Mouse (Mus musculus) embryonic facial prominence, embryonic 13.5 days (tissue): ENCODE measurements around the gene Cemip. TPM values are rescaled to one million over a fixed set of nuclear protein-coding genes. Genes with fewer than 3 reads are reported as not detected.

Experiments used
- ATAC-seq: fragments of 200-750 bp; cut with Nextera tagmentation; 2 replicates; pipeline ENCODE4 v1.8.0; 2017; ENCODE audit warnings: low read depth; ENCODE audit not compliant: insufficient number of reproducible peaks, insufficient read depth, low FRiP score, low TSS enrichment
- H3K27ac ChIP-seq: fragments of 300-500 bp; sonication (generic); 2 replicates; pipeline ENCODE4 v1.5.1; 2015; ENCODE audit warnings: moderate library complexity, mild to moderate bottlenecking, inconsistent platforms
- H3K27me3 ChIP-seq: fragments of 300-500 bp; sonication (generic); 2 replicates; pipeline ENCODE4 v1.6.1; 2015; ENCODE audit warnings: mild to moderate bottlenecking, inconsistent platforms
- H3K36me3 ChIP-seq: fragments of 300-500 bp; sonication (generic); 2 replicates; pipeline ENCODE4 v1.6.1; 2015; ENCODE audit warnings: mild to moderate bottlenecking, inconsistent platforms
- H3K4me1 ChIP-seq: fragments of 300-500 bp; sonication (generic); 2 replicates; pipeline ENCODE4 v1.6.1; 2015; ENCODE audit warnings: inconsistent platforms
- H3K4me2 ChIP-seq: fragments of 300-500 bp; sonication (generic); 2 replicates; pipeline ENCODE4 v1.6.1; 2015; ENCODE audit warnings: moderate library complexity, mild to moderate bottlenecking, inconsistent platforms
- H3K4me3 ChIP-seq: fragments of 300-500 bp; sonication (generic); 2 replicates; pipeline ENCODE4 v1.5.1; 2015; ENCODE audit warnings: mild to moderate bottlenecking, inconsistent platforms
- H3K9ac ChIP-seq: fragments of 300-500 bp; sonication (generic); 2 replicates; pipeline ENCODE4 v1.6.1; 2015; ENCODE audit warnings: mild to moderate bottlenecking, inconsistent platforms
- H3K9me3 ChIP-seq: fragments of 300-500 bp; sonication (generic); 2 replicates; pipeline ENCODE4 v1.6.1; 2016; ENCODE audit warnings: inconsistent platforms
- WGBS: fragments of 180-500 bp; shearing (Covaris S2); methylation state at CpG from one replicate; pipeline ENCODE4 v1.1.7; 2015; ENCODE audit warnings: mixed read lengths; 5-methylcytosine and 5-hydroxymethylcytosine counted together
- polyA plus RNA-seq: library from polyadenylated mRNA; unstranded; fragments of >200 nt; fragmentation: Nextera tagmentation; extraction: Ambion mirVana; gene quantifications from 2 replicates; pipeline ENCODE4 v1.2.1, GENCODE M21; 2015

Cemip gene
- polyA plus RNA-seq, 1 experiment from 2014 or later = 0.25 TPM

DNA sequence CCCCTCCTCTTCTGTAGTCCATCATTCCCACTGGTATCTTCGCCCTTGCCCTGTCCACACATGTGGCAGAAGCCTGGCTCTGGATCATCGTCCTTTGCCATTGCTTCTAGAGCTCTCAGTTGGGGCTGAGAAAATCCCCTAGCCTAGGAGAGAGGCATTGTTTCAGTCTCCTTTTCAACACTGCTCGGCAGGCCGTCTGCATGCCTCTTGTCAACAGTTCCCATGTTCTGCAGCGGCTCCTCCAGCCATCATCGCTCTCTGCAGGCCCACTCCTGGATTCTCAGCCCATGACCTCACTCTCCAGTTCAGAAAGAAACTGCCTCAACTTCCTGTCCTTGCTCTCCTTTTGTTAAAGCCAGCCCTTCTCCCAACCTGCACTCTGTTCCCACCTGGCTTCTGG lies 136.6 kb downstream of the Cemip start:
- no peaks in the 10 kb centered on the region for H3K36me3 ChIP-seq
- H3K4me3 ChIP-seq = no peak overlapping the region
- H3K27me3 ChIP-seq = no peaks in the 10 kb centered on the region
- 79% methylated on average over 6 of the region's 6 CpGs for WGBS
- H3K4me2 ChIP-seq = no peak overlapping the region
- no peak for ATAC-seq
- 0 out of 2 replicates have a peak, but pooled peaks cover 5% of the 10 kb centered on the region for H3K4me1 ChIP-seq
- no peak overlapping the region for H3K27ac ChIP-seq
- H3K9me3 ChIP-seq = no peaks in the 10 kb centered on the region
- no peak overlapping the region for H3K9ac ChIP-seq

DNA sequence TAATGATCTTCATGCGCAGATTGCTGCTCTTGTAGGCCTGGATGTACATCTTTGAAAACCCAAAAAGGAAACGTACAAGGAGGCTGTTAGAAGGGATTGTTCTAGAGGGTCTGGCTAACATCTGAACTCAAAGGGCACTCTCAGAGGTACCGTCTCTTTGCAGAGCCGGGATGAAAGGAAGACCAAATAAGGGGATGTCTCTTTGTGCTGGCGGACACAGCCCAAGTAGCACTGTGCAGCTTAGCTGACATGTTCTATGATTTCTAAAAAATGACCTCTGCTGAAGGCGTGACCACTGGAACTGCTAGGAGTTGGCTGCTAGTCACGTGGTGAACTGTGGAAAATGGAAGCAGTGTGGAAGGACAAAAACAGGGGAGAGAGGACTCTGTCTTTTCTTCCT lies 137.6 kb downstream of the Cemip start:
- no peak for ATAC-seq
- no peak overlapping the region for H3K27ac ChIP-seq
- H3K27me3 ChIP-seq = no peaks in the 10 kb centered on the region
- H3K4me3 ChIP-seq = no peak overlapping the region
- H3K4me2 ChIP-seq = no peak overlapping the region
- WGBS = 78% methylated on average over 7 of the region's 7 CpGs
- H3K4me1 ChIP-seq = 0 out of 2 replicates have a peak, but pooled peaks cover 5% of the 10 kb centered on the region
- H3K9ac ChIP-seq = no peak overlapping the region
- H3K9me3 ChIP-seq = no peaks in the 10 kb centered on the region
- H3K36me3 ChIP-seq = no peaks in the 10 kb centered on the region

DNA sequence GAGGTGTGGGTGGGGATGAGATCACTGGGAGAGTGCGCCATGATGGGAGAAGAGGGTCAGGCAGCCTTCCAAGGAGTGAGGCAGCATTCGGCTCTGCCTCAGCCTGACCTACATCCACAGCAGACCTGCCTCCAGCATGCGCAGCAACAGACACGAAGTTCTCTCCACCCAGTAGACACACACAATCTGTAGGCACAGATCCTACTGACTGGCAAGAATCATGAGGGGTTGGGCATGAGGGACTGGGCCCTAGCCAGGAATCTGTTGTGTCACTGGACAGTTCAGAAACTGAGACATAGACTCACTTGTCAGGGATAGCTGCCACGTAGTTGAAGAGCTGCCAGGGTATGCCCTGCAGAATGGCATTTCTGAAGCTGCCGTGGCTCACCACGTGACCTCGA lies 144.6 kb downstream of the Cemip start:
- no peaks in the 10 kb centered on the region for H3K27me3 ChIP-seq
- H3K36me3 ChIP-seq = no peaks in the 10 kb centered on the region
- no peaks in the 10 kb centered on the region for H3K4me1 ChIP-seq
- H3K9ac ChIP-seq = no peak overlapping the region
- no peaks in the 10 kb centered on the region for H3K9me3 ChIP-seq
- no peak for ATAC-seq
- no peak overlapping the region for H3K4me3 ChIP-seq
- 89% methylated on average over 8 of the region's 8 CpGs for WGBS
- H3K27ac ChIP-seq = no peak overlapping the region
- no peak overlapping the region for H3K4me2 ChIP-seq

DNA sequence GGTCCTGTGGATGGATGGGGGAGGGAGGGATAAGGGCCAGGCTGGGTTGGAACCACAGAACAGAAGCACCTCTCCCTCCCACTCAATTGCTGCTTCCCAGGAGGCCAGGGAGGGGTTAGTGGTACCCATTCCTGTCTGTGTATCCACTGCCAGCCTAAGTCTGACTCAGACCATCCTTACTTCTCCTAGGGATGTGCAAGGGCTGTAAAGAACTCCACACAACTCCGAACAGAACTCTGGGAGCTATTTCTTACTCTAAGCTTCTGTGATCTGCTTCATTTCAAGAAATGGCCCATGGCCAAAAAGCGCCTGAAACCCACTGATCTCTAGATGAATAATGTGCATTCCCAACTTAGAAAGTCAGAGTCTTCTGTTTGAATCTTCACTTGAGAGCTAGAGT lies 146.2 kb downstream of the Cemip start:
- H3K9me3 ChIP-seq = no peaks in the 10 kb centered on the region
- H3K4me1 ChIP-seq = no peaks in the 10 kb centered on the region
- no peaks in the 10 kb centered on the region for H3K36me3 ChIP-seq
- 75% methylated on average over 2 of the region's 2 CpGs for WGBS
- no peak overlapping the region for H3K4me3 ChIP-seq
- no peak overlapping the region for H3K9ac ChIP-seq
- H3K27ac ChIP-seq = no peak overlapping the region
- H3K27me3 ChIP-seq = no peaks in the 10 kb centered on the region
- no peak overlapping the region for H3K4me2 ChIP-seq
- no peak for ATAC-seq

DNA sequence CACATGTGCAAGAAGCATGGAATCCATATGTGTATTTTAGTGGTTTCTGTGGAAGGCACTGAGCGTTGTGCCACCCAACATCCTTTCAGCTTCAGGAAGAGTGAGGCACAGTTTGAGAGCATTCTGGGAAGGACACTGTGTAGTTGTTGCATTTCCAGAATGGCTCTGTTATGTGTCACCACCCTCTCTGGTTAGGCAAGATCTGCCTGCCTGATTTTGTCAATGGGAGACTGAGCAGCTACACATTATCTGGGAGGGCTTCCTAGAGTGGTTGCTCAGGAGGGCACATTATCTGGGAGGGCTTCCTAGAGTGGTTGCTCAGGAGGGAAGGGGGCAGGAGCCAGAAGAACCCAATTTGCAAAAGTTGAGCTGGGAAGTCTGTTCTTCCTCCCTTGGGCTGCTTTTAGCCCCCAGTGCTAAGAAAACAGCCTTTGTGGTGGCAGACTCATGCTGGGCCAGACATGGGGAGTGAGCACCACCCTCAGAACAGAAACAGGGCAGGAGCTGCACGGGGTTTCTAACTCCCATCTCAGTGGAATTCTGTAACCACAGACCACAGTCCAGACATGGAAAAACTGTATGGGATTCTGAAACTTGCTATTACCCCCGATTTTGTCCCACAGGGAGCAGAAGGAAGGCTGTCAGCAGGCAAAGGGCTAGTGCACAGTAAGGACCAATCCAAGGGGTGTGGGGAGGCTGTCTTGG lies 147.1 kb downstream of the Cemip start:
- 49% methylated on average over 3 of the region's 3 CpGs for WGBS
- Histone ChIP-seq H3K27me3 (no peaks in the 10 kb centered on the region), H3K27ac (no peak overlapping the region), H3K4me3 (no peak overlapping the region), H3K4me1 (no peaks in the 10 kb centered on the region), H3K4me2 (no peak overlapping the region), H3K9ac (no peak overlapping the region), H3K36me3 (no peaks in the 10 kb centered on the region), H3K9me3 (no peaks in the 10 kb centered on the region)
- ATAC-seq = no peak

DNA sequence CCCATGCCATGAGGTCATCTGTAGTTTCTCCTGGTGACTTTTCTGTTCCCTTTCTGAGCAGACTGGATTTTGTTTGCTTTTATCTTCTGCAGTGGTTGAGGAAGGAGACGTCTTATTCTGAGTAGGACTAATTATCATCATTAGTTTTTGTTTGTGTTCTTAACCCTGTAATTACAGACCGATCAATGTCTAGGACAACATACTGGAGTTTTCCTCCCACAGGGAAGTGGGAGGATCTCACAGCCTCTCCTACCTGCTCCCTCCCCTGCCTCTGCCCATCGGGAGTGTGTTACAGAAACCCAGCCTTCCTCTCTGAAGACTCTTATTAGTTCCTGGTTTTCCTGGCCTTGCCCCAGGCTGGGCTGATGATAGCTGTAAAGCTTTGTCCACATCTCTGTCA lies 164.7 kb downstream of the Cemip start:
- Histone ChIP-seq H3K4me1 (no peaks in the 10 kb centered on the region), H3K4me2 (no peak overlapping the region), H3K9me3 (no peaks in the 10 kb centered on the region), H3K9ac (no peak overlapping the region), H3K27ac (no peak overlapping the region), H3K36me3 (no peaks in the 10 kb centered on the region), H3K27me3 (no peaks in the 10 kb centered on the region), H3K4me3 (no peak overlapping the region)
- WGBS = 18% methylated on average over 3 of the region's 3 CpGs
- ATAC-seq = no peak

DNA sequence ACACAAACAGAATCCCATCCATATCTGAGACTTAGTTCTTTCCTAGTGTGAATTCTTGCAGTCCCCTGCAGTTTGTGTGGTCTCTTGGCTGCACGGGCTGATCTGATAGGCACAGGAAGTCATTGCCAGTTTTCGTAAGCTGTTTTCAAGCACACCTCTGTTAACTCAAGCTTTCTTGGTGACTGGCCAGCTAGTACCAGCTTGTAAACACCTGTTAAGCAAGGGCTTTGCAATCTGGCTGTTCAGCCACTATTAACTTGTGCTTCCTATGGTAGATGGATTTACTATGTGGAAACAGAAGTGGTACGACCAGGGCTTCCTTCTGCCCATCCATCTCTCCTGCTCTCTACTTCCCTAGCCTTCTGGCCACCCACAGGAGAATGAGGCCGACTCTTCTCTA lies 166.1 kb downstream of the Cemip start:
- H3K36me3 ChIP-seq = no peaks in the 10 kb centered on the region
- no peak overlapping the region for H3K9ac ChIP-seq
- H3K4me3 ChIP-seq = no peak overlapping the region
- H3K27ac ChIP-seq = no peak overlapping the region
- 85% methylated on average over 4 of the region's 4 CpGs for WGBS
- H3K27me3 ChIP-seq = no peaks in the 10 kb centered on the region
- no peaks in the 10 kb centered on the region for H3K9me3 ChIP-seq
- ATAC-seq = no peak
- H3K4me2 ChIP-seq = no peak overlapping the region
- H3K4me1 ChIP-seq = no peaks in the 10 kb centered on the region

DNA sequence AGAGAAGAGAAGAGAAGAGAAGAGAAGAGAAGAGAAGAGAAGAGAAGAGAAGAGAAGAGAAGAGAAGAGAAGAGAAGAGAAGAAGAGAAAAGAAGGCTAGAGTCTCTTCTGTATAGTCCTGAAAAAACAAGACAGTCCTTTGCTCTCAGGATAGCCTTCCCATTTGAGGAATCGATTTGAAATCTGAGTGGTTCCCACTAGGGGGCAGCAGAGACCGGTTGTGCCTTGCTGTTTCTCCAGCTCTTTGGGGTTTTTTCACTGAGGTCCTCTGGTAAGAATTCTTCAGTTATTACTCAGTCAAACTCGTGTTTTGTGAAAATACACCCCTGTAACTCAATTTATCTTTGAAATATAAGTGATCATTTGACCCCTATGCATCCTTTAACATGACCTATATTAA lies 171.7 kb downstream of the Cemip start:
- Histone ChIP-seq H3K4me3 (no peak overlapping the region), H3K4me1 (no peaks in the 10 kb centered on the region), H3K27ac (no peak overlapping the region), H3K36me3 (no peaks in the 10 kb centered on the region), H3K4me2 (no peak overlapping the region), H3K9me3 (no peaks in the 10 kb centered on the region), H3K9ac (no peak overlapping the region), H3K27me3 (no peaks in the 10 kb centered on the region)
- ATAC-seq = no peak
- WGBS = 1% methylated on average over 3 of the region's 3 CpGs

DNA sequence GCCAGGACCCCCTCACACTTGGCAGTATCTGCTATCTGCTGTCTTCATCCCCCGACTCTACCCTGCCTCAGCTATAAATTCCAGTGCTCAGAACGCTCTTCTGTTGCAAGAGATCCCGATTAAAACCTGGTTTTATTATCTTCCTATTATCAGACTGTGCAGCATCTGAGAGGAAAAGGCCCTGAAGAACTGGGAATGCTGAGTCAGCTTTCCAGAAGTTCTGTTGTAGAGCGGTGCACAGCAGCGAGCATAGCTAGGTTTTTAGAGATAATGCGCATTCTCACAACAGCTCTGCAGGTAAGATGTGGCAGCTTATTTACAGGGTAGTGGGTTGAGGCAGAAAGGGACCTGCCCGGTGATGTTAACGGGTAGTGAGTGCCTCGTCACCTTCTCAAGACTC lies 172.3 kb downstream of the Cemip start:
- no peaks in the 10 kb centered on the region for H3K36me3 ChIP-seq
- no peaks in the 10 kb centered on the region for H3K9me3 ChIP-seq
- WGBS = 79% methylated on average over 9 of the region's 9 CpGs
- no peaks in the 10 kb centered on the region for H3K4me1 ChIP-seq
- H3K4me2 ChIP-seq = no peak overlapping the region
- H3K9ac ChIP-seq = no peak overlapping the region
- ATAC-seq = no peak
- no peaks in the 10 kb centered on the region for H3K27me3 ChIP-seq
- no peak overlapping the region for H3K4me3 ChIP-seq
- H3K27ac ChIP-seq = no peak overlapping the region

DNA sequence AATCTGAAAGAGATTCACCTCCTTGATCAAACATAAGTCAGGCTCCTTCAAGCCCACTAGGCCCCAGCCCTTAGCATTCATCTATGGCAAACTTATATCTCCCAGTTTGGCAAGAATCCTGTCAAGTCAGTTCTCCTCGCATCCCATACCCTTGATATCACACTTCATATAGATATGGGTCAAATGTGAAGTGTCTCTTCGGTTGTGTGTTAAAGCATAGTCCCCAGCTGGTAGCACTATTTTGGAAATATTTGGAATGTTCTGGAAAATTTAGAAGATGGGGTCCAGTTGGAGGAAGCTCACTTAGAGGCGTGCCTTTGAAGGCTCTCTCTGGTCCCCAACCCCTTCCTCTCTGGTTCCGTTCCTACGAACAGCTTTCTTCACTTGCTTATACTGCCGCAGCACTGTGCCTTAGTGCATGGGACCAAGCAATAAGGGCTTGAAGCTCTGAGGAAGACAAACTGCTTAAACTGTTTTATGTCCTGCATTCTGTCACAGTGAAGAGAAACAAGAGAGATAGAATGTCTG lies 172.8 kb downstream of the Cemip start:
- H3K9me3 ChIP-seq = no peaks in the 10 kb centered on the region
- no peak overlapping the region for H3K4me3 ChIP-seq
- no peaks in the 10 kb centered on the region for H3K27me3 ChIP-seq
- no peak for ATAC-seq
- no peak overlapping the region for H3K4me2 ChIP-seq
- no peak overlapping the region for H3K9ac ChIP-seq
- 89% methylated on average over 6 of the region's 6 CpGs for WGBS
- H3K4me1 ChIP-seq = no peaks in the 10 kb centered on the region
- H3K27ac ChIP-seq = no peak overlapping the region
- no peaks in the 10 kb centered on the region for H3K36me3 ChIP-seq

DNA sequence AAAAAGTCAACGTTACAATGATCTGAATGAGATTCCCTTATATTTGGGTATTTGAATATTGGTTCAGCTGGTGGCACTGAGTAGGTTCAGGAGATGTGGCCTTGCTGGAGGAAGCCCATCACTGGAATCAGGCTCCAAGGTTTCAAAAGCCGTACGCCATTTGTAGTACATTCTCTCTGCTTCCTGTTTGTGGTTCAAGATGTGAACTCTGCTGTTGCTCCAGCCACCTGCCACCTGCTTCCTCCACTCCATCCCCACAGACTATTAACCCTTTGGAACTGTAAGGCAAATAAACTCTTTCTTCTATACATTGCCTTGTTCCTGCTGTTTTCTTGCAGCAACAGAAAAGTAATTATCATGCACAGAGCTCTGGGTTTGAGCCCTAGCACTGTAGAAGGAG lies 174.4 kb downstream of the Cemip start:
- no peaks in the 10 kb centered on the region for H3K4me1 ChIP-seq
- H3K36me3 ChIP-seq = no peaks in the 10 kb centered on the region
- H3K4me2 ChIP-seq = no peak overlapping the region
- H3K9ac ChIP-seq = no peak overlapping the region
- no peak overlapping the region for H3K27ac ChIP-seq
- ATAC-seq = no peak
- no peak overlapping the region for H3K4me3 ChIP-seq
- H3K9me3 ChIP-seq = no peaks in the 10 kb centered on the region
- WGBS = 76% methylated on average over 3 of the region's 3 CpGs
- no peaks in the 10 kb centered on the region for H3K27me3 ChIP-seq

DNA sequence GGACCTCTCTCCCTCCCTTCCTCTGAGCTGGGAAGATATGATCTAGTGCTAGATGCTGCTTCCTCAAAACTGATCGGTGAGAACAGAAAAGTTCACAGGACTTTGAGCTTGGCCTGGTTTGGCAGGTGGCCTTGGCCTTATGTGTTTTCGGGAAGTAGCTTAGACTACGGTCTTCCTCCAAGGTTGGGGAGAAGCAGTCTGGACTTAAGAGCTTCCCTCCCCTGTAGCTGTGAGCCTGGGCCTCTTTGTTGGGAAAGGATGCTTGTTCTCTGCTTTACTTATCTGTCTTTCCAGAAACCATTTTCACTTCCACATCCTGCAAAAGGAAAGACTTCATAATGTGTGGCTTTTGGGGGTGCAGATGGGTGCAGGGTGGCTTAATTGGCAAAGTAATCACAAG lies 181.5 kb downstream of the Cemip start:
- 92% methylated on average over 3 of the region's 3 CpGs for WGBS
- no peak overlapping the region for H3K4me3 ChIP-seq
- no peaks in the 10 kb centered on the region for H3K27me3 ChIP-seq
- H3K4me1 ChIP-seq = no peaks in the 10 kb centered on the region
- no peak overlapping the region for H3K9ac ChIP-seq
- ATAC-seq = no peak
- H3K9me3 ChIP-seq = peaks cover 10% of the 10 kb centered on the region; the same call in 1 of the 2 replicates
- H3K4me2 ChIP-seq = no peak overlapping the region
- H3K36me3 ChIP-seq = peaks cover 20% of the 10 kb centered on the region
- H3K27ac ChIP-seq = no peak overlapping the region
